Comparison of ENCODE assay signal across 9 mouse cellular contexts in genomic region chr5:90500714-90501113, GRCm38 (mm10). TPM values are rescaled to one million over a fixed set of nuclear protein-coding genes. Genes with fewer than 3 reads are reported as not detected.
DNase-seq lines count a peak whose midpoint lies in the region; ATAC-seq and TF ChIP-seq lines count a peak whose summit lies in the region.
"Had no signal": no experiment of that assay in that cellular context is flagged by ENCODE, and none has a peak within 500 bp of the region (broad histone marks: within the 10 kb centered on the region; RNA-seq: fewer than 3 reads in every experiment).

No protein-coding gene starts in this region.

- peak; percentile 91 for DNase-seq in 3T3-L1 (ENCODE audit: low read depth, low spot score)
- DNase-seq in cerebellum, postnatal 4 days (ENCODE audit: low spot score in 2 of 2), result peak; percentile 57 to 79
- DNase-seq in gastrocnemius, postnatal 10 days, result peak; percentile 72
- DNase-seq in kidney, adult 2 months, result peak; percentile 84
- DNase-seq in left cerebral cortex, postnatal 4 days, result peak; percentile 78
- peak; percentile 71 for DNase-seq in neural tube, embryonic 11.5 days (ENCODE audit: low spot score)

- no peak overlapping the region for H3K27ac ChIP-seq in kidney, adult 2 months (ENCODE audit: insufficient read depth, low read depth, low read length)
- no peak overlapping the region for H3K27ac ChIP-seq in neural tube, embryonic 11.5 days (ENCODE audit: low read depth, low read length)
- no peak overlapping the region for H3K27ac ChIP-seq in testis, adult 2 months (ENCODE audit: control insufficient read depth, insufficient read depth, low read depth, low read length)
- H3K27ac ChIP-seq: embryonic facial prominence, embryonic 12.5 days had no signal

- peak; percentile 95 for TF ChIP-seq CTCF in kidney, adult 2 months (conservative IDR thresholded peaks at IDR 0.05; ENCODE audit: insufficient read depth, insufficient read length, low read depth, low read length)
- TF ChIP-seq CTCF in testis, adult 2 months (IDR thresholded peaks at IDR 0.05; ENCODE audit: control insufficient read depth, insufficient read depth, insufficient replicate concordance, low read depth, low read length), result peak; percentile 82; the same call in 1 of the 2 replicates

- H3K4me1 ChIP-seq in kidney, adult 2 months (ENCODE audit: control insufficient read depth, insufficient read depth, low read length), result no peaks in the 10 kb centered on the region
- no peaks in the 10 kb centered on the region for H3K4me1 ChIP-seq in neural tube, embryonic 11.5 days (ENCODE audit: control insufficient read depth, insufficient read depth, low read length)
- H3K4me1 ChIP-seq in testis, adult 2 months (ENCODE audit: control insufficient read depth, insufficient read depth, low read length), result peaks cover 5% of the 10 kb centered on the region
- H3K4me1 ChIP-seq: embryonic facial prominence, embryonic 12.5 days had no signal

- TF ChIP-seq POLR2A in kidney, adult 2 months (IDR thresholded peaks at IDR 0.05; ENCODE audit: low read depth, low read length), result no peak
- TF ChIP-seq POLR2A in testis, adult 2 months (IDR thresholded peaks at IDR 0.05; ENCODE audit: control insufficient read depth, low read depth, low read length), result no peak

- H3K9me3 ChIP-seq in neural tube, embryonic 11.5 days (ENCODE audit: control insufficient read depth, low read length), result no peaks in the 10 kb centered on the region
- H3K9me3 ChIP-seq: embryonic facial prominence, embryonic 12.5 days had no signal

- ATAC-seq in activated CD4-positive, CD25-positive, alpha-beta regulatory T cell, adult 4 months, result peak; percentile 81
- ATAC-seq in neural tube, embryonic 11.5 days (ENCODE audit: insufficient read depth, low FRiP score, low TSS enrichment), result peak; percentile 76

- intact Hi-C loops in left cerebral cortex, postnatal 4 days (cut with DNase I), result loop anchor here (10.0 kb wide), 1 partner anchor 96 kb away; no protein-coding TSS in a partner anchor

- H3K9ac ChIP-seq in neural tube, embryonic 11.5 days (ENCODE audit: low read length), result no peak overlapping the region
- H3K9ac ChIP-seq: embryonic facial prominence, embryonic 12.5 days had no signal

- 5% methylated on average over 6 of the region's 6 CpGs for WGBS in kidney, adult 2 months
- WGBS in neural tube, embryonic 11.5 days, result 8% methylated on average over 6 of the region's 6 CpGs

- no peak overlapping the region for H3K4me3 ChIP-seq in kidney, adult 2 months (ENCODE audit: insufficient read depth, low read depth, low read length)
- no peak overlapping the region for H3K4me3 ChIP-seq in neural tube, embryonic 11.5 days (ENCODE audit: low read depth, low read length)
- H3K4me3 ChIP-seq in testis, adult 2 months (ENCODE audit: control insufficient read depth, low read depth, low read length), result no peak overlapping the region
- H3K4me3 ChIP-seq: embryonic facial prominence, embryonic 12.5 days had no signal

- H3K4me2 ChIP-seq in neural tube, embryonic 11.5 days (ENCODE audit: low read depth), result no peak overlapping the region
- H3K4me2 ChIP-seq: embryonic facial prominence, embryonic 12.5 days had no signal

- no peaks in the 10 kb centered on the region for H3K27me3 ChIP-seq in kidney, adult 2 months (replicated peaks; ENCODE audit: control insufficient read depth, insufficient read depth, low read length)
- no peaks in the 10 kb centered on the region for H3K27me3 ChIP-seq in neural tube, embryonic 11.5 days (ENCODE audit: control insufficient read depth, insufficient read depth, low read length)
- no peaks in the 10 kb centered on the region for H3K27me3 ChIP-seq in testis, adult 2 months (ENCODE audit: control insufficient read depth, insufficient read depth, low read length)
- H3K27me3 ChIP-seq: embryonic facial prominence, embryonic 12.5 days had no signal

- H3K36me3 ChIP-seq in kidney, adult 2 months (ENCODE audit: control insufficient read depth, insufficient read depth, low read length), result no peaks in the 10 kb centered on the region; the same call in 1 of the 2 replicates
- no peaks in the 10 kb centered on the region for H3K36me3 ChIP-seq in neural tube, embryonic 11.5 days (ENCODE audit: control insufficient read depth, insufficient read depth, low read length)
- no peaks in the 10 kb centered on the region for H3K36me3 ChIP-seq in testis, adult 2 months (ENCODE audit: control insufficient read depth, insufficient read depth, low read length)
- H3K36me3 ChIP-seq: embryonic facial prominence, embryonic 12.5 days had no signal

RNA-seq across cellular contexts. Expression of gene Afp, which starts 10.2 kb away (rescaled TPM):
- 1 to 10 TPM; 2.8 to 3.2 TPM for polyA plus RNA-seq in activated CD4-positive, CD25-positive, alpha-beta regulatory T cell, adult 4 months (2017; shearing (Covaris generic))
- total RNA-seq in gastrocnemius, postnatal 10 days (2021), result 1 to 10 TPM in 1 of 2 experiments, not detected in 1; 1.4 TPM
- 0.75 and 0.78 TPM in 2 replicates for polyA plus RNA-seq in kidney, adult 2 months (2012; rRNA removed)
- total RNA-seq in left cerebral cortex, postnatal 4 days (2021), result under 1 TPM in 1 of 2 experiments, not detected in 1; 0.44 TPM
- polyA plus RNA-seq in neural tube, embryonic 11.5 days (2014; fragmentation: Nextera tagmentation; extraction: Ambion mirVana), result 2.7 and 5.0 TPM in 2 replicates
- 0.13 and 0.21 TPM in 2 replicates for polyA plus RNA-seq in testis, adult 2 months (2012; rRNA removed)

RNA-seq across cellular contexts. Expression of gene Afm, which starts 18.0 kb away (rescaled TPM):
- under 1 TPM in 1 of 2 experiments, not detected in 1; 0.21 TPM for polyA plus RNA-seq in activated CD4-positive, CD25-positive, alpha-beta regulatory T cell, adult 4 months (2017; shearing (Covaris generic))
- under 1 TPM in 1 of 2 experiments, not detected in 1; 0.23 TPM for total RNA-seq in gastrocnemius, postnatal 10 days (2021)
- 21.0 and 21.1 TPM in 2 replicates for polyA plus RNA-seq in kidney, adult 2 months (2012; rRNA removed)
- total RNA-seq in left cerebral cortex, postnatal 4 days (2021), result not detected
- not detected in 2 replicates for polyA plus RNA-seq in neural tube, embryonic 11.5 days (2014; fragmentation: Nextera tagmentation; extraction: Ambion mirVana)
- 0.99 and 1.3 TPM in 2 replicates for polyA plus RNA-seq in testis, adult 2 months (2012; rRNA removed)
- polyA plus RNA-seq: embryonic facial prominence, embryonic 12.5 days had no signal

RNA-seq across cellular contexts. Expression of gene Alb, which starts 40.0 kb away (rescaled TPM):
- not detected for polyA plus RNA-seq in activated CD4-positive, CD25-positive, alpha-beta regulatory T cell, adult 4 months (2017; shearing (Covaris generic))
- total RNA-seq in gastrocnemius, postnatal 10 days (2021), result 10 to 100 TPM in 1 of 2 experiments, 1 to 10 TPM in 1; 1.8 to 37.5 TPM
- polyA plus RNA-seq in kidney, adult 2 months (2012; rRNA removed), result 10.7 and 10.8 TPM in 2 replicates
- total RNA-seq in left cerebral cortex, postnatal 4 days (2021), result 1 to 10 TPM in 1 of 2 experiments, under 1 TPM in 1; 0.46 to 1.6 TPM
- 0.50 and 0.92 TPM in 2 replicates for polyA plus RNA-seq in neural tube, embryonic 11.5 days (2014; fragmentation: Nextera tagmentation; extraction: Ambion mirVana)
- polyA plus RNA-seq in testis, adult 2 months (2012; rRNA removed), result 0.07 and 0.22 TPM in 2 replicates
